Mouse (Mus musculus): ENCODE measurements around the gene B9d1.
A peak's percentile ranks its signal among the peaks of the same experiment; 100 is the strongest.

The B9d1 gene

GRCm38 (mm10) chr11:61489874-61490273 is 15.1 kb upstream of the B9d1 start:
- no peak for DNase-seq (ENCODE audit: low read depth)

- DNase-seq (ENCODE audit: low read depth), result no peak
Observed at GRCm38 (mm10) chr11:61490944-61491520, 13.9 kb upstream of the B9d1 start.

GRCm38 (mm10) chr11:61492749-61493401 is 12.1 kb upstream of the B9d1 start:
- DNase-seq (ENCODE audit: low read depth), result no peak

GRCm38 (mm10) chr11:61493525-61494128 is 11.3 kb upstream of the B9d1 start:
- peak; percentile 21 for DNase-seq (ENCODE audit: low read depth)

- peak; percentile 91 for DNase-seq (ENCODE audit: low read depth)
Observed at GRCm38 (mm10) chr11:61494129-61494997, 10.6 kb upstream of the B9d1 start, which contains the start of gene Mapk7. Gene Mapk7 (minus strand): TSS chr11:61494406.

GRCm38 (mm10) chr11:61495528-61495927 is 9.4 kb upstream of the B9d1 start:
- no peak for DNase-seq (ENCODE audit: low read depth)

GRCm38 (mm10) chr11:61497490-61497889 is 7.5 kb upstream of the B9d1 start:
- no peak for DNase-seq (ENCODE audit: low read depth)

- no peak for DNase-seq (ENCODE audit: low read depth)
Observed at GRCm38 (mm10) chr11:61498736-61499504, 6.0 kb upstream of the B9d1 start.

- DNase-seq (ENCODE audit: low read depth), result no peak
Observed at GRCm38 (mm10) chr11:61503933-61504332, 1.0 kb upstream of the B9d1 start.

GRCm38 (mm10) chr11:61514953-61515352 is 10.0 kb downstream of the B9d1 start:
- DNase-seq (ENCODE audit: low read depth), result peak; percentile 23

GRCm38 (mm10) chr11:61517971-61518370 is 13.0 kb downstream of the B9d1 start:
- no peak for DNase-seq (ENCODE audit: low read depth)

- no peak for DNase-seq (ENCODE audit: low read depth)
Observed at GRCm38 (mm10) chr11:61518871-61519270, 13.9 kb downstream of the B9d1 start.

- no peak for DNase-seq (ENCODE audit: low read depth)
Observed at GRCm38 (mm10) chr11:61519484-61520107, 14.7 kb downstream of the B9d1 start.

GRCm38 (mm10) chr11:61526872-61527271 is 21.9 kb downstream of the B9d1 start:
- no peak for DNase-seq (ENCODE audit: low read depth)

- no peak for DNase-seq (ENCODE audit: low read depth)
Observed at GRCm38 (mm10) chr11:61529268-61529713, 24.3 kb downstream of the B9d1 start.

- no peak for DNase-seq (ENCODE audit: low read depth)
Observed at GRCm38 (mm10) chr11:61532820-61533219, 27.9 kb downstream of the B9d1 start.

- DNase-seq (ENCODE audit: low read depth), result no peak
Observed at GRCm38 (mm10) chr11:61533571-61533970, 28.6 kb downstream of the B9d1 start.

- no peak for DNase-seq (ENCODE audit: low read depth)
Observed at GRCm38 (mm10) chr11:61535530-61535929, 30.6 kb downstream of the B9d1 start.

GRCm38 (mm10) chr11:61536952-61537351 is 32.0 kb downstream of the B9d1 start:
- DNase-seq (ENCODE audit: low read depth), result no peak

- DNase-seq (ENCODE audit: low read depth), result no peak
Observed at GRCm38 (mm10) chr11:61537362-61537761, 32.4 kb downstream of the B9d1 start.

GRCm38 (mm10) chr11:61540642-61541041 is 35.7 kb downstream of the B9d1 start:
- no peak for DNase-seq (ENCODE audit: low read depth)
